Mouse (Mus musculus): ENCODE data around the gene Fam126b. TPM values are rescaled to one million over a fixed set of nuclear protein-coding genes. Genes with fewer than 3 reads are reported as not detected.
"Not testable (repeated sequence)": the region's sequence is repeated elsewhere in the genome, so short reads cannot be mapped to it uniquely, and the experiment has no call there.

Fam126b gene
- total RNA-seq, 2 experiments from 2014 or later: 39.3 to 45.0 TPM

- no peak for DNase-seq
Measured at GRCm38 (mm10) chr1:58570437-58570836, 15.7 kb downstream of the Fam126b start.

- DNase-seq: no peak
Measured at GRCm38 (mm10) chr1:58568456-58569130, 17.5 kb downstream of the Fam126b start.

DNA sequence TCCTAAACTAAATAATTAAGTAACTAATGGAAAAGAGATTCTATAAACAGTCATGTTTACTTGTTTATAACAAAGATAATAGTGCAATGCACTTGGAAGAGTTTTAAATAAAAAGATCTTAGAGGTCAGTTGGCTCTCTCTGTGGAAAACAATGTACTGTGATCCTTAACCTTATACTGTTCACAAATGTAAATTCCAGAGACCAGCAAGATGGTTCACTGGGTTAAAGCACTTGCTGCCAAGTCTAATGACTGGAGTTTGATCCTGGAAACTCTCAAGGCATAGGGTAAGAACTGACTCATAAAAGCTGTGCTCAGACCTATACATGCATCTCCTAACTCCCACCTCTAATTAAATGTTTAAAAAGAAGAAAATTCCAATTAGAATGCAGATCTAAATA, 19.5 kb downstream of the Fam126b start:
- no peak for DNase-seq

DNA sequence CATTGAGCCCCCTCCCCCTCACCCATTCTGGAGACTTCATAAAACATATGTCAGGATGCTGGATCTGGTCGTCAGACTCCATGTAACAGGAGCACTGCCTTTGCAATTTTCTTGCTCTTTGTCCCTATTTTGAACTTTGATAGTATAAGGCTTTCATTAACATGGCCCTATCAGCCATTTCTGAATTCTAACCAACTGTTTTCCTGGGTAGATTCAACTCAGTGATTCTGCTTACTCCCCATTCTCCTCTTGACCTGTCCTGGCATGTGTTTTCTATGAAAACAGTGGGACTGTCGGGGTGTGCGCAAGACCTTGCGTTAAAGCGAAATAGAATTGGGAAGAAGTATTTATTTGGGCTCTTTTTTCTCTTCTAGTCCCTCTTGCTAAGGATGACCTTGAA, 21.1 kb downstream of the Fam126b start:
- no peak for DNase-seq

DNA sequence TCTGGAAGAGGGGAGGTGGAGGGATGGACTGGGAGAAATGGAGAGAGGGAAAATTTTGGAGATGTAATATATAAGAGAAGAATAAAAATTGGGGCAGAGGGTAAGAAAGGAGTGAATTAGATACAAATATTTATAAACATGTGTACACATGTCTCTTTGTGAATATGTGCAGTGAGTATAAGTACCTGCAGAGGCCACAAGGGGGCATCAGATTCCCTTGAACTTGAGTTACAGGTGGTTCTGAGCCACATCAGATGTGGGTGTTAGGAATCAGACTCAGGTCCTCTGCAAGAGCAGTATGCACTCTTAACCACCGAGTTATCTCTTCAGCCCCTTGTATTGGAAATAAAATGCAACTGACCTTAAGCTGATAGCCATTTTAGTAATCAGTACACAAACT, 23.7 kb downstream of the Fam126b start:
- peak; percentile 61 for DNase-seq

DNA sequence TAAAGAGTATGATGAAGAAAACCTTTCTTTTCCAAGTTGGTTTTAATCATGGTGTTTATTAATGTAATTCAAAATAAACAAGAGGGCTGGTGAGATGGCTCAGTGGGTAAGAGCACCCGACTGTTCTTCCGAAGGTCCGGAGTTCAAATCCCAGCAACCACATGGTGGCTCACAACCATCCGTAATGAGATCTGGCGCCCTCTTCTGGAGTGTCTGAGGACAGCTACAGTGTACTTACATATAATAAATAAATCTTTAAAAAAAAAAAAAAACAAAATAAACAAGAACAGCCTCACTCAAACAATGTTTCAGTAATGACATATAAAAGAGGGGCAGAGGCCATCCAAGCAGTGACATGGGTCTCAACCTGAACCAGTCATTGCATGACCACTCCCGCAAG, 25.8 kb downstream of the Fam126b start:
- DNase-seq: not testable (repeated sequence)

DNA sequence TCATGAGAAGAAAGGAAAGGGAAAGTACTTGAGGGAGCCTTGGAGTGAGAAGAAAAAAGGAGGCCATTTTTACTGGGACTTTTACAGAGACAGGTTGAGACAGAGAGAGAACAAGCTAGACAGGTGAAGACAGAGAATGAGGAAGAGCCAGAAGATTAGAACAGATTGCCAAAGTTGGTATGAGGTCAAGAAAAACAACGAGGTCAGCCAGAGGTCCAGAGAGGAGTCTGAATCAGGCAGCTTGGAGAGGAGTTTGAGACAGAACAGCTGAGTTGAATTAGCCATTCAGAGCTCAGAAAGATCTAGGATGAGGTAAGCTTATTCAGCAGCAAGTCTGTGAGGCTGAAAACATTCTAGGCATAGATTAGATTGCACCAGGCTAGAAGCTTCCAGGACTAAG, 44.7 kb downstream of the Fam126b start:
- DNase-seq: no peak

DNA sequence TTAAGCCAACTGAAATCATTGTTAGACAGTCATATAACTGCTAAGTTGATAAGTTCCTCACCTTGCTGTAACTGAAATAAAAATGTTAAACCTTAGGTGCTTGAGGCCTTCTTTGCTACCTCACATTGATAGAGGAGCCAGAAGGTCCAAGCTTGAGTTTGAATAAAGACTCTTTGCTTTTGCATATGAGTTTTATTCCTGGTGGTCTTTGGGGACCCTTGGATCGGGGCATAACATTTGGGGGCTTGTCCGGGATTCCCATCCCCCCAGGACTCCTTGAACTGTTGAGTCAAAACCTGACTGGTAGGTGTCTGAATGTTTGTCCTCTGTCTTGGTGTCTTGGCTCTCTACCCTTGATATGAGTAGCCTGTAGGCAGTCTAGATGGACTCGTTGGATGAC, 78.9 kb downstream of the Fam126b start:
- DNase-seq: peak; percentile 7

GRCm38 (mm10) chr1:58504577-58505254, 81.4 kb downstream of the Fam126b start, which contains the start of gene Orc2:
Gene Orc2 (minus strand): TSS chr1:58505109.
- peak; percentile 95 for DNase-seq

- DNase-seq: no peak
Measured at GRCm38 (mm10) chr1:58503793-58504370, 82.2 kb downstream of the Fam126b start.

DNA sequence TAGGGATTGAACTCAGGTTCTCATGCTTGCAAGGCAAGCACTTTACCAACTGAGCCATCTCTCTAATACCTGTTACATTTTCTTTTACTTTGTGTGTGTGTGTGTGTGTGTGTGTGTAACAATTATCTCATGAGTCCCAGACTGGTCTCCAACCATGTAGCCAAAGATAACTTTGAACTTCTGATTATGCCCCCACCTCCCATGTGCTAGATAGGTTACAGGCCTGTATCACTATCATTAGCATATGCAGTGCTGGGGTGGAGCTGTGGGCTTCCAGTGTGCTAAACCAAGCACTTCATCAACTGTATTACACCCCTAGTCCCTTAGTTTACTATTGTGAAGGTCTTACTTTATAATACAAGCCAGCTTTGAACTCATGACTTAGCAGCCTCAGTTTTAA, 83.0 kb downstream of the Fam126b start:
- no peak for DNase-seq

DNA sequence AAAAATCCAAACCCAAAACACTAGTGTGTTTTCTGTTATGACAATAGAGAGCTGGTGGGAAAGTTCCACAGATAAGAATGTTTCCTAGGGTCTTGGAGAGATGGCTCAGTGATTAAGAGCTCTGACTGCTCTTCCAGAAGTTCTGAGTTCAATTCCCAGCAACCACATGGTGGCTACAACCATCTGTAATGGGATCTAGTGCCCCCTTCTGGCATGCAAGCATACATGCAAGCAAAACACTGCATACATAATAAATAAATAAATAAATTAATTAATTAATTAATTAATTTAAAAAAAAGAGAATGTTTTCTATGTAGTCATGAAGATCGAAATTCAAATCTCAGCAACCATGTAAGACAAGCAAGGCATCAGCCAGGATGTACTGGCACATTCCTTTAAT, 87.4 kb downstream of the Fam126b start:
- no peak for DNase-seq

- no peak for DNase-seq
Measured at GRCm38 (mm10) chr1:58497678-58498077, 88.4 kb downstream of the Fam126b start.

DNA sequence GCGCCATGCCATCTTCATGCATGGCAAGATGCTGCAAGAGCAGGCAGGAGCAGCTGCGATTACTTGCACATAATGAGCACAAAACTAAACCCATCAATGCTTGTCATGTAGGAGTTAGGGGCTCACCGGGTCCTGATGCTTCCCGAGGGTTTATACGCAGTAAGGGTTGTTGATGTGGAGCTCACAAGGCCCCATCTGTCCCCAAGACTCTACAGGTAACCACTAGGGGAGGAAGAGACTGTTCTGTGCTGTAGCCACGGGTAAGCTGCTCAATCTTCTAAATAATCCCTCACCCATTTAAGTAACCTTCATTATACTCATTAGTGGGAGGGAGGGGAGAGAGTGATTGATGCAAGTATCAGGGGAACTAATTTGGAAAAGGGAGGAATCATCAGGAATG, 90.5 kb downstream of the Fam126b start:
- no peak for DNase-seq

- DNase-seq: no peak
Measured at GRCm38 (mm10) chr1:58482647-58483046, 103.5 kb downstream of the Fam126b start.

DNA sequence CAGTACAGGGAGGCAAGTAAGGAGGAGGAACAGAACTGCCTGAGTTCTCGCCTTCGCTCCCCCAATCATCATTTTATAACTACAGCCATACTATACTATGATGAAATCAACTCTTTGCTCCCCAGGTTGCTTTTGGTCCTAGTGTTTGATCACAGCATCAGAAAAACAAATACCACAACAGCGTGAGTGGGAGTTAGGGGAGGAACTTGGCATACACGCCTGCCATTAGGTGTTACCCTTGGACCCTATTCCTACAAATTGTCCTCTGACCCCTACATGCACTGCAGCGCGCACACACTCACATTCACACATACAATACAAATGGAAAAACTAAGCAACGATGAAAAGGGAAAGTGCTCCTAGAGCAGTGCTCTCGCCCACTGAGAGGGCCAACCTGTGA, 110.5 kb downstream of the Fam126b start:
- no peak for DNase-seq

Other genes with a start within 250 kb of the Fam126b start
- gene Bzw1, start 193.4 kb downstream of the Fam126b start, total RNA-seq (2021): 100 to 1,000 TPM; 151 to 169 TPM
- gene Clk1, start 162.3 kb downstream of the Fam126b start, total RNA-seq (2021): 100 to 1,000 TPM; 110 to 152 TPM
- gene Nif3l1, start 141.2 kb downstream of the Fam126b start, total RNA-seq (2021): 10 to 100 TPM; 18.2 to 21.1 TPM
- 10 to 100 TPM; 29.7 to 30.1 TPM for gene Ppil3, start 140.8 kb downstream of the Fam126b start, total RNA-seq (2021)
- gene Orc2, start 81.2 kb downstream of the Fam126b start, total RNA-seq (2021): 10 to 100 TPM; 21.3 to 25.5 TPM
- gene Ndufb3, start 61 bp upstream of the Fam126b start, total RNA-seq (2021): 100 to 1,000 TPM; 236 to 243 TPM
- gene Als2cr12, start 109.7 kb upstream of the Fam126b start, total RNA-seq (2021): 1 to 10 TPM; 4.8 to 6.2 TPM
- 100 to 1,000 TPM; 101 to 102 TPM for gene Cflar, start 125.2 kb upstream of the Fam126b start, total RNA-seq (2021)
- gene Casp8, start 209.1 kb upstream of the Fam126b start, total RNA-seq (2021): 10 to 100 TPM; 25.9 to 26.3 TPM

Data from adrenal gland, postnatal 10 days (tissue).